Mouse (Mus musculus) cerebellum, adult 11 months (tissue): Measurements from ENCODE around the gene Rrp1b.
A peak's percentile ranks its signal among the peaks of the same experiment; 100 is the strongest.

ENCODE experiments used
- DNase-seq: peaks from one replicate; pipeline ENCODE4 v3.0.0; 2022

Gene Rrp1b

DNA sequence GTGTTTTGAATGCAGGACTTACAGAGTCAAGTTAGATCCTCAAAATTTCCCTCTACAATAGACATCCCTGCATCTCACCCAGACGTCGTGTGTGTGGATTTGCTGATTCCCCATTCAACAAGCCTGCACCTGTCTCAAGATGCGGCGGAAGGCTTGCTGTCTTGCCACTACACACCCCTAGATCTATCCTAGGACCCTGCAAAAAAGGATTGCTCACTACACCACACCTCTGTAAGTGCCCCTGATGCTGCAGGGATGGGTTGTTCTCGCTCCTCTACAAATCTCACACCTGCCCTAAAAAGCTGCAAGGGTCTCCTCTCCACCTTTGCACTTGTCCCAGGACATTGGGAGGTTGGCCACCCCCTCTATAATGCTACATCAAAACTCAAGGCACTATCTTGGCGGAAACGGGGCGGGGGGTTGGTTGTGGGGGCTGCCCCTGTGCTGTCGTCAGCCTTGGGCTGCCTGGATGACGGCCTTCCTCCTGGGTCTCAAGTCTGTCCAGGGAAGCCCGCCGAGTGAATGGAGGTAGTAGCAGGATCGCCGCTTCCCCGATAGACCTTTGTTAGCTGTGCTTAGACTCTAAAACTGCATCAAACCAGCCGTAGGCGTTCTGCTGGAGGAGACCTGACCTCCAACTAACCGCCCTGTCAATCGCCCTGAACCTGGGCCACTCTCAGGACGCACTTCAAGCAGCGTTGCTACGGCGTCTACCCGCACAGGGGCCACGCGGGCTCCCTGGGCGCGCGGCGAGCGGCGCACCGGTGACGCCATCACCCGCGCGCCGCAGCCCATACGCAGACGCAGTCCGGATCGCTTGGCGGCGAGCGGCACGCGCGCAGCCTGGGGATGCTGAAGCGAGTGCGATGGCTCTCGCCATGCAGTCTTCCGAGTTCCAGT, at the start of gene Rrp1b, which contains the start of gene Hsf2bp:
Gene Rrp1b, plus strand, starts transcription at position 492 of the 900 bp plus-strand sequence.
Gene Hsf2bp, minus strand, starts transcription at position 741 of the 900 bp plus-strand sequence.
- DNase-seq = peak; percentile 62

DNA sequence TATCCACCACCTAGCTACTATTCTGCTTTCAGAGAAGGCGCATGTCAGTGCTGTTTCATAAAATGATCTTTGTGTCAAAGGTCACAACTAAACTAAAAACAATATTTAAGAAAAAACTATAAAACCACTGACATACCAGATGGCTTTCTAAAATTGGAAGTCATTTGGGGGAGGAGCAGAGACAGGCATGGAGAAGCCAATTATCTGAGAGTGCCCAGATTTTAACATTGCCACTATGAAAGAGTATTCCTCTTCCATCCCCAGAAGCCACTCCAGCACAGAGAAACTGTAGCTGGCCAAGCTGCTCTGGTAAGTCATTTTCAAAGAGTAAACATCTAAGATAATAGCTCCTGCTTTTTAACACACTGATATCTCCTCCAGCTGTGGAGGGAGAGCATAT, 49.0 kb upstream of the Rrp1b start:
- no peak for DNase-seq

DNA sequence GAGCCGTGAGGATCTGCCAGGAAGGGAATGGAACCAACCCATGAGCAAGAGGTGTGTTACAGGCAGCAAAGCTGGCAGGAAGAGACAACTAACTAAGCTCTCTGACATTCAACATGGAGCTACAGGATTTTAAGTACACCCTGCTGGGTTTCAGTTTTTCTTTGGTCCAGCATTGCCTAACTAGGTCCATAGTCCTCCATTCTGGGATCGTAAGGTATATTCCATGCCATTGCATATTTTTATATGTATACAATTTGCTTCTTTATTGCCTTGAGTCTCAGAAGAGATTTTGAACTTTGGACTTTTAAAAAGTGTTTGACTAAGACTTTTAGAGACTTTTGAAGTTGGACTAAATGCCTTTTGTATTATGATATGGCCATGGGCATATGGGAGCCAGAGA, 46.9 kb upstream of the Rrp1b start:
- DNase-seq = no peak

DNA sequence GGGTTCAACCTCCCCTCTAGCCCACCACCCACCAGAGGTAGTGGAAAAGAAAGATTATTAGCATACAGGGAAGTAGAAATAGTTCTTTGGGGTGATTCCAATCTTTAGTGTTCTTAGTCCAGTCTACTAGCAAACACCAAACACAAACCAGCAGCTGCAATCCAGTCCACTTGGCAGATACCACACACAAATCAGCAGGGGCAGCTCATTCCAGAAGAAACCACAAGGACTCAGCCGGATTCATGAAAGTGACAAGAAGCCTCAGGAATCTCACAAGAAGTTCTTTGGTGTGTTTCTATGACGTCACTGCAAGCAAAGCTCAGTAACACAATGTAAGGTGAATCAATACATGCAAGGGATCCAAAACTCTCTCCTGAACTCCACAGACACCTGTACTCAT, 43.9 kb upstream of the Rrp1b start:
- DNase-seq = no peak

DNA sequence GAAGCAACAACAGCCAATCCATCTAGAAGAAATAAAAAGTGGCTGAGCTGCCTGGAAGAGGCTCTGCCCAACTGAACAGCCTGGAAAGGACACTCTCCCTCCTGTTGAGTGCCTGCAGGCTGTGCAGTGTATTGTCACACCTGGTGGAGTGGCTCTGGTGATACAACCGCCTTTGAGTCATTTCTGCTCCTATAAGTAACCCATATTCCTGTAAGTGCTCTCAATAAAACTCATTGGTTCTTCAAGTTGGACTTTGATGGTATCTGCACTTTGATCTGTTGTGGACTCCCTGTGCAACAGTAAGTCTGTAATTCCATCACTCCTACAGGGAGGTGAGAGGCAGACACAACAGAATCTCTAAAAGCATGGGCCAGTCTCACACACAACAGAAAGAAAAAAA, 42.5 kb upstream of the Rrp1b start:
- no peak for DNase-seq

DNA sequence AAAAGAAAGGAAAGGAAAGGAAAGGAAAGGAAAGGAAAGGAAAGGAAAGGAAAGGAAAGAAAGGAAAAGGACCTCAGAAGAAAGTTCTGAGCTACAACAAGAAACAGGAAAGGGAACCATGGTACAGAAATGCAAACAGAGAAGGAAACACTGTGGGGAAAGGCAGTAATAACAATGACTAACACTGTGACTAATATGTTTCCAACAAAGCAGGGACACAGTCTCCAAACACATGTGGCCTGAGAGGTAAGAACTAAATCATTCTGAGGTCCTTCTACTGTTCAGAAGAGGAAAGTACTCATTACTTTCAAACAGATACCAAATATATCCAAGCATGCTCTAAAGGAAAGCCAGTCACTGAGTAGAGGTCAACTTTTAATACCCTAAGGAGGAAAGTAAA, 41.8 kb upstream of the Rrp1b start:
- no peak for DNase-seq

DNA sequence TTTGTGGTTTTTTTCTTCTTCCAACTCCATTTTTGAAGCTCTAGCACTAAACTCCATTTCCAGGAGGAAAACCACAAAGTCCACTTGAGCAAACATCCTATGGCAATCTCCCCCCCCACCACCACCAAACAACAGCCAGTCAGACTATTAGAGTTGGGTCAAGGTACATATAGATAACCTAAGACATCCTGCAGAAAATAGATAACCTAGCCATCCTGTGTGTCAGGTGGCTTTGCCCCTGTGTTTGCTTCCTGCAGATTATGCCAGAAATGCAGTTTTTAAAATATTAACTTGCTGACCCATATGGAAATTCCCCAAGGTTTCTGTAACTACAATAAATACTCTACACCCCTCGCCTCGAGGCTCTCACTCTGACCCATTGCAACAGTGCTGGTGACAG, 40.1 kb upstream of the Rrp1b start:
- DNase-seq = no peak

DNA sequence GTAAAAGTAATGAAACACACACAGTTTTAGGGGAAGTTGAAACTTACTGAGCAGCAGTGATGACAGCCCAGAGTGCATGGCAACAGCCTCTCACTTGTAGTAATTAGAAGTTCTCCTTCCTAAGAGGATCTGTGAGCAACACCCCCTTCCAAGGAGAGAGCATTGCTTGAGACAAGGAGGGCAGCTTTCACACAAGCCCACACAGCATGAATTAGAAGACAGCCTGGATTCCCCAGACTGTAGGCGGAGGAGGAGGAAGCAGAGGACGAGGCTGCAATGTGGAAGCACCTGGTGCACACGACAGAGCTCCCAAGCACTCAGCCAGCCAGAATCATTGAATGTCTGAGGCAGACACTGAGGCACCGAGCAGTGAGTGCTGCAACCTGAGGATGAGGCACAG, 39.6 kb upstream of the Rrp1b start:
- no peak for DNase-seq

DNA sequence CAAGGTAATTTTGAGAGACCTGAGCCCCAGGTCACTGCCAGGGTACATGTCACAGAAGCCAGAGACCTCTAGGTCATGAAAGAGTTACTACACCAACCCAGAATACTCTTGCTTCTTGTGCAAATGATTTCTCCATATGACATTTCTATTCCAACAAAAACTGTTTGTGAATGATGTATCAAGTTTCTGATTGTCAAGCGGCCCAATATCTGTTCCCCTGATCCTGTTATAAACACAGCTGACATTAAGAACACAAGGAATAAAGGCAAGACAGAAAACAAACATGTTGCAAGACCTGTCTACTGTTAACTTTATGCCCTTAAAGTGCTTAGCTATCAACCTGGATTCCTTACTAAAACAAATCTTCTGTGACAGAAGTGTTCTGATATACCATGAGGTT, 37.5 kb upstream of the Rrp1b start:
- no peak for DNase-seq

DNA sequence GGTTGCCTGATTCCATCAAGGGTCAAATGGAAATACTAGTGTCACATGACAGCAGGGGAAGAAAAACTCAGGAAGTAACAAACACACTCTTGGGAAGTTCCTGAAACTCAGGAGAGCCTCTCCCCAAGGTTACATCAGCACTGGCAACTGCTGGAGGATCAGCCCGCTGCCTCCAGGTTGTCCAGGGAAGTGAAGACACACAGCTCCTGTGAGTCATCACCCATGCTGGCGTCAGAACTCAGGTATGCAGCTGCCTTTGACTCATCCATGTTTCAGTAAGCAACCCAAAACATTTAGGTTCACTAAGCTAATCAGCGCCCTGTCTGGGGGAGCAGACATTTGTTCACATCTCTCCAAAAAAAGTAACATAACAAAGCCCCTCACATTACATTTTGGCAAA, 32.6 kb upstream of the Rrp1b start:
- no peak for DNase-seq

DNA sequence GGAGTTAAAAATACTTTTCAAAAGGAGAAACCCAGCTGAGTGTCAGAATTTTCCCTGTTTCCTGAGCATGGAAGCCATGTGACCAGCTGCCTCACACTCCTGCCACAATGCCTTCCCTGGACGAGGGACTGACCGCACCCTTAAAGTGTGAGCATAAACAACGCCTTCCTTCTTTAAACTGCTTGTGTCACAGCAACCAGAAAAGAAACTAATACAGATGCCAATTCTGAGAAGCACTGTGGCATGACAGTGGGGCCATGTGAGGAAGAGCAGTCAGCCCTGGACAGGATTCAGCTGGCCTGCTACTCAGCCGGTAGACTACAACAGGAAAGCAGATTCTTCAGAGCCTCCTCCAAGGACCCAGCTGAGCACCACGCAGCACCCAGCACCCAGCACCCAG, 29.1 kb upstream of the Rrp1b start:
- no peak for DNase-seq

DNA sequence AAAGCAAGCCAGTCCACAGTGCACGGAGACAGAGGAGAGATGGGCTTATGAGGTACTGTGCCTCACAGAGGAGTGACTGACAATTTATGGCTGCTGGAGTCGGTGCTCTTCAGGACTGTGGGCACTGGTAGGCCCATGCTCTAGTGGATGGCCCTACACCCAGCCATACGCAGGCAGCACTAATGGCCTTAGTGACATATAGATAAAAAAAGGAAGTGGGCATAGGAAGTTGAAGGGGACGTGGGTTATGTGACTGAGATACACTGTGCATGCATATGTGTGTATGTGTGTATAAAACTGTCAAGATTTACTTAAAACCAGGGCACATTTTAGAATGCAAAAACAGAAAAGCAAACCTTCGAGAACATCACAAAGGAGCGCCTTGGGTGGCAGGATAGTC, 24.2 kb upstream of the Rrp1b start:
- DNase-seq = no peak

DNA sequence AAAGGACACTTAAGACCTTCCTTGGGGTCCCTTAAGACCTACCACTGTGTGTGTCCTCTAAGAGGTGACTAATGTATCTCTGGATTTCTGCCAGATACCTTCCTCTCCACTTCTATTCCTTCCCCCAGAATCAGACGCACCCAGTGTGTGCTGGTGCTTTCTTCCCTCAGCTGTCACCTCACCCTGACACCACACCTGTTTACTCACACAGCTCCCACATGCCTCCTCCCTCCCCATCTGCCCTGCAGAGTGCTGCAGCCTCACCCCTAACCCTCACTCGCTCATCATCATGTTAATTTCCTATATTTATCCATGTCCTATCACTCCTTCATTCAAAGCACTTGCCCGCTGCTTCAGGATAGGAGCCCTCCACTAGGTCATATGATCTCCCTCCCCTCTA, 23.6 kb upstream of the Rrp1b start:
- DNase-seq = no peak

DNA sequence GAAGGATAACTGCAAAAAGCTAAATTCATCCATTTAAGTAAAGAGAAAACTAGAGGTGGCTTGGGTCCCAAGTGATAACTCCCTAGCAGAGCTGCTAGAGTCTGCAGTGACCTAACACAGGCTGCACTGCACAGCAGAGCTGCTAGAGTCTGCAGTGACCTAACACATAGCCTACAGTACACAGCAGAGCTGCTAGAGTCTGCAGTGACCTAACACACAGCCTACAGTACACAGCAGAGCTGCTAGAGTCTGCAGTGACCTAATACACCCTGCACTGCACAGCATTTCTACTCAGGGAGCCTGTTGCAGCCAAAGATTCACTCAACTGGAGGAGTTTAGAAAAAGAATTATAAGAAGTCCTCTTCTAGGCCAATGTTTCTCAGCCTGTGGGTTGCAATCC, 22.2 kb upstream of the Rrp1b start:
- no peak for DNase-seq

DNA sequence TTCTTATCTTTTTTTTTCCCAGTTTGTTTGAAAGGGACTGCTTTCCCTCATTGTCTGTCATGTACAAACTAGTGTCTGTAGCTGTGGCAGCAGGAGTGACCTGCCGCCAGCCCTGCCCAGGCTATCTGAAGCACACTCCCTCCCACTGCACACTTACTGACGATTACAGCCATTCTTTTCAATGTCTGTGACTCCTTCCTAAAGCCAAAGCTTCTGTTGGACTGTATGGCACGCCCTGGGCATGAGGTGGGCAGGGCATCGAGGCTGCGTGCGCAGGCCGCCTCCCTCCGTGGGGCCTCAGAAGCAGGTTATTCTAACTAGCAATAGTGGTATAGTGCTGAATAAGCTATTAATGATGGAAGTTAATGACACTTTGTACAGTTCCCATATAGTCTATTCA, 19.4 kb upstream of the Rrp1b start:
- DNase-seq = no peak

DNA sequence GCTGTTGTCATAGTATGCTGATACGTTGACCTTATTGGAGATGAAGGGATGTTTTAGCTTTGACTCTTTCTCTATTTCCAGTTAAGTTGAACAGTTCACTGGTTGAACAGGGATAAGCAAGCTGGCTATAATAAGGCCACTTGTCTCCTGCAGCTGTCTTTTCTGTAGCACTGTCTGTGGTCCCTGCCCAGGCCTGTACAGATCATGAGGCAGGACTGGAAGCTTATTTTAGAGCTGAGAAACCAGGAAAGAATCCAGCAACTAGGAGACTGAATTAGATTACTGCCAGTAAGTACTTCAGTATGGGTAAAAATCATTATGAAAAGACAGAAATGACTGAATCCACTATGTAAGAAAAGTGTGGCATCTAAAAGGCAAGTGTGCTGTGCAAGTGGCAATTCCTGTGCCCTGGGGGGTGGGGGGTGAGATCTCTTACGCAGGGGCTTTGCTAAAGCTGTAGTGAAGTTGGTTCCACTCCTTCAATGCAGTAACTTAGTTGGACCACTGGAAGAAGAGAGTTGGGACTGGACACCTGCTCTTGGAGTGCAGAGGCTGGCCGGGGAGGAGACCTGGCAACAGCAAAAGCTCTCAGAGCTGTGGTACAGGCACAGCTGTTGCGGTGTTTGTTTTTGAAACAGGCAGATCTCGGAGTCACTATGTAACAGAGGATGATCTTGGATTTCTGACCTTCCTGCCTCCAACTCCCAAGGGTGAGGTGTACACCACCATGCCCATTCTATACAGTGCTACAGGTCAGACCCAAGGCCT, 17.6 kb upstream of the Rrp1b start:
- DNase-seq = no peak

DNA sequence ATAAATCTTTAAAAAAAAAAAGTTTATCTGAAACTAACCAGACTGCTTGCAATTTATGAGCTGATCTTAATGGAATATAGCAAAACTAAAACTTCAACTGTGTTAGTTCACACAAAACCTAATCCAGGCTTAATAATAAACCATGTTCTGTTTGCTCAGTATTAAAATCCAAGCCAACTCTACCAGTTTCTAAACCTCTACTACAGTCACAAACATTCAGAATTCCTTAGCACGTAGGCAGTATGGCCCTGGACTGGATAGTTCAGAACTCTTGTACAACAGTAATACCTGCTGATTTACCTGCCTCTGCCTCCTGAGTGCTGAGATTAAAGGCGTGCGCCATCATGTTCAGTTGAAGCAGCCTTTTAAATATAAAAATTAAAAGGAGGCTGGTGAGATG, 13.9 kb upstream of the Rrp1b start:
- no peak for DNase-seq

DNA sequence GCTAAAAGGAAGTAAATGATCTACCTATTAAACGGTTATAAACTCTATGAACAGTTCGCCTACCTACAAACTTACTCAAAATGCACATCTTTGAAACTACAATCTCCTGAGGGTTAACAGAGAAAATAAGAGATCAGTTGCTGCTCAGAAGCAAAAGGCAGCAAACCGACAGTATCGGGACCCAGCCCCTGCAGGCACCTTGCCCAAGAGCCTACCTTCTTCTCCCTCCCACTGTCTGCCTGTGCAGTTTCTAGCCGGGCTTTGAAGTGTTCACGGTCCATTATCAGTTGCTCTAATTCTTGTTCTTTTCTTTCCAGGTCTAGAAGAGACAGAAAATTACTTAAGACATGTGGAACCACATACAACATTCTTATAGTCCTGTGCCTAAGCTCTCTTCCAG, 13.3 kb upstream of the Rrp1b start:
- DNase-seq = no peak

DNA sequence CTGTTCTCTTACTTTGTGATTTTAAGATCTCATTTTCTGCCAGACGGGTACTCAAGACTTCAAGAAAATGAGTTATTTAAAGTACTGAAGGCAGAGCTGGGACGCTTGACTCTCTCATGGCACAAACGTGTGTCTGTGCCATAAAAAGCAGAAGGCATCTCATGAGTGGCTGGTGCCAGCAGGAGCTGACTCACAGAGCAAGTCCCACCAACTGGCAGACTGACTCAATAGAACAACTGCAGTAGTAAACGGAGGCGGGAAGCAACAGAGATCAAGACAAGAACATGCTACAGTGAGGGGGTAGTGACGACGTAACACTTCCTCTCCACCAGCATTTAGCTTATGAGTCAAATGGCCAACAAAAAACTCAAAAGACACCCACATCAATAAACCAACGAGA, 12.8 kb upstream of the Rrp1b start:
- DNase-seq = no peak

DNA sequence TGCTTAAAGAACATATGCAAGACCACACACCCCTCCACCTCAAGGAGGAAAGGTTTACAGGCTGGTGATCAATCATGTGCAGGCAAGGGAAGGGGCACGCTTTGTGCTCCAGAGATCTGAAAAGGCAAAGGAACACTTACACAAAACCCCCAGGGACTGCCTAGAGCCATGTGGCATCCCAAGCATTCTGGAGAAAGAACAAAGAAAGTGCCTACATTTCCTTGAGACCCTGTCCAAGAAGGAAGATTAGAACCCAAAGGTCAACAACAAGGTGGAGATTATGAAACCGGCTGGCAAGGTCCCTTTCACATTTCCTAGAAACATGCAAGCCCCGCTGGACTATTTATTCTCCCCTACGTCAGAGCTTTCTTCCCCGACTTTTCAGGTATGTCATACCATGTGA, 11.2 kb upstream of the Rrp1b start:
- no peak for DNase-seq

DNA sequence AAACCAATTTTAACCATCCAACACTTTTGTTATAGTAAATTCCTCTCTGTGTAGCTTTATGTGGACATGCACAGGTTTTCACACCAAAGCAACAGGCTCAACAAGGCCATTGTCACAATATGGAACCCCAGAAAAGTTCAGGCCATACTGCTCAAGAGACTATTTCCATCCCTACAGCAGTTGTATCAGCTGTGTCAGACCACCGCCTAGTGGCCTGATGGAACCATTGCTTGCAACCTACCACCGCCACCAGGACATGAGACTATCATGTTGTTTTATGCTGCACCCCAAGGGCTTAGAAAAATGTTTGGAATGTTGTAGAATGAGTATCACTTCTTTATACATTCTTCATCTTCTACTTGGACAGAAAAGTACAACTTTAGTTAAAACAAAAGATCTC, 10.5 kb upstream of the Rrp1b start:
- DNase-seq = no peak

DNA sequence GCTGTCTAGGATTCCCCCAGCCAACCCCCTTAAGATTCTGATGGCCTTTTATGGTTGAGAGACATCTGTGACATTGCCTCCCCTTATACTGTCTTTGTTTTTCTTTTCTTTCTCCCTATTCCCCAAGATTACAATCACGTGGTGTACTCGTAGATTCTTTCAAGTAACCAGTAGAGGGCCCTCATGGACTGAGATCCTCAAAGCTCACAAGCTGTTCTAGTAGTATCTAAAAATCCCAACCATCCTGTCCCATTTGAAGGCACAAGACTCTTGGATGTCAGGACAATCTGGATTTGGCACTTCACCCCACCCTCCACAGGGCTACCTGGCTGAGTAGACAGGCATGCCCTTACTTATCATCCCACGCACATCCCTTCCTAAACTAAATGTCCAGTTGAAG, 8.2 kb upstream of the Rrp1b start:
- no peak for DNase-seq

DNA sequence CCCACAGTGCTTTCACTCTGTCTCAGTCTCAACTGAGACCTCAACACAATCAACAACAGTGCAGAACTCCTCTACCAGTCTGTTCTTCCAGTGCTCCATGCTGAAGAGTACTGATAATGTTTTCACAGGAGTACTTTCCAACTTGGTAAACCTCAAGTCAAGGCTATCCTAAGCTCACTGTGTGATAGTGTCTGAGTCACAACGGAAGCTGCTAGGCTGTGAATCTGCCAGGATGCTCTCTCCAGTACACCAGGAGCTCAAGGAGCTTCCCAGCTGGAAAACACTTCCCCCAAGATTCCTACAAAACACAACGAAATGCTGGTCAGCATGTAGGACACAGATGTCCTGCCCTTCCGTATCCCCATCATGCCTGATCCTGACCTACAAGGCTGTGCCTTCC, 7.6 kb upstream of the Rrp1b start:
- no peak for DNase-seq

DNA sequence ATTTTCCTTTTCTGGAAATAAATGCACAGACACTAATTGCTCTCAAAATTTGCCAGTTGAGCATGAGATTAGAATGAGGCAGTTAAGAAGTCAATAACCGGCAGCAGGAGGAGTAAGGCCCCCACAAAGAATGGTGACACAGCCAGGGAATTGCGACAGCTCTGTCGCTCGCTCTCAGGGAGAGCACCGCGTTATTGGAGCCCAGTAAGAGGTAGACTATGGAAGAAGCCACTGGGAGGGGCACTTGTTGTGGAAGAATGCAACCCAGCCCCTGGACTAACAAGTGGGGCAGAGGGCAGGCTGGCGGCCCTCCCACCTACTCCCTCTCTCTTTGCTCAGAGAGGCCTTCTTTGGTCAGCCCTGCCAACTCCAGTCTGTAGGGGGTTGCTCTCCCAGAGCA, 4.2 kb upstream of the Rrp1b start:
- no peak for DNase-seq
